Comparison of ENCODE assay signal across 8 mouse cellular contexts in genomic region chr11:119040600-119041324, GRCm38 (mm10). TPM values are rescaled to one million over a fixed set of nuclear protein-coding genes. Genes with fewer than 3 reads are reported as not detected.
A peak's percentile ranks its signal among the peaks of the same experiment; 100 is the strongest.
DNase-seq lines count a peak whose midpoint lies in the region; ATAC-seq and TF ChIP-seq lines count a peak whose summit lies in the region.

Gene Cbx8 (minus strand): TSS chr11:119040969.

- no peaks in the 10 kb centered on the region for H3K36me3 ChIP-seq in E14TG2a.4 (ENCODE audit: insufficient read depth, low read length)
- H3K36me3 ChIP-seq in forebrain, embryonic 12.5 days (replicated peaks), result peaks cover 10% of the 10 kb centered on the region
- H3K36me3 ChIP-seq in liver, postnatal 0 days (replicated peaks; ENCODE audit: insufficient read depth, low read length), result no peaks in the 10 kb centered on the region; the same call in 1 of the 2 replicates
- H3K36me3 ChIP-seq in neural tube, embryonic 14.5 days (ENCODE audit: control insufficient read depth, insufficient read depth, low read length), result peaks cover 8% of the 10 kb centered on the region; the same call in 1 of the 2 replicates

- H3K27me3 ChIP-seq in E14TG2a.4 (ENCODE audit: insufficient read depth, low read length), result peaks cover 93% of the 10 kb centered on the region
- peaks cover 82% of the 10 kb centered on the region for H3K27me3 ChIP-seq in forebrain, embryonic 12.5 days
- peaks cover 79% of the 10 kb centered on the region for H3K27me3 ChIP-seq in liver, postnatal 0 days (ENCODE audit: insufficient read depth, low read length)
- peaks cover 40% of the 10 kb centered on the region for H3K27me3 ChIP-seq in neural tube, embryonic 14.5 days (ENCODE audit: control insufficient read depth, insufficient read depth, low read length)

- TF ChIP-seq EP300 in liver, postnatal 0 days (IDR thresholded peaks at IDR 0.05; ENCODE audit: low read depth), result no peak

- peak; percentile 91 for DNase-seq in c-Kit-positive CD71-positive TER-119-positive erythroid progenitor cells, embryonic 14.5 days (ENCODE audit: low spot score)
- DNase-seq in heart, postnatal 10 days, result peak; percentile 99 to 100
- peak; percentile 98 for DNase-seq in large intestine, adult 2 months (ENCODE audit: low read depth, low spot score)
- peak; percentile 97 for DNase-seq in liver, postnatal 0 days
- peak; percentile 99 for DNase-seq in testis, postnatal 10 days (ENCODE audit: low spot score)

- no peak for TF ChIP-seq CTCF in E14TG2a.4 (conservative IDR thresholded peaks at IDR 0.05; ENCODE audit: low read length)
- no peak for TF ChIP-seq CTCF in liver, postnatal 0 days (IDR thresholded peaks at IDR 0.05; ENCODE audit: low read depth)

- H3K9me3 ChIP-seq in E14TG2a.4 (ENCODE audit: low read length), result no peaks in the 10 kb centered on the region
- H3K9me3 ChIP-seq in forebrain, embryonic 12.5 days, result no peaks in the 10 kb centered on the region
- H3K9me3 ChIP-seq in liver, postnatal 0 days (ENCODE audit: low read length), result no peaks in the 10 kb centered on the region
- no peaks in the 10 kb centered on the region for H3K9me3 ChIP-seq in neural tube, embryonic 14.5 days (ENCODE audit: control insufficient read depth, low read length)

- WGBS in forebrain, embryonic 12.5 days, result under 1% methylated on average over 63 of the region's 63 CpGs
- under 1% methylated on average over 63 of the region's 63 CpGs for WGBS in large intestine, adult 2 months
- 3% methylated on average over 38 of the region's 63 CpGs for WGBS in liver, postnatal 0 days (ENCODE audit: insufficient replicate concordance)
- WGBS in neural tube, embryonic 14.5 days, result under 1% methylated on average over 58 of the region's 63 CpGs

- intact Hi-C loops in heart, postnatal 10 days (cut with DNase I), result no loop called here

- peak within 1 kb of the TSS; percentile 92 for H3K27ac ChIP-seq in forebrain, embryonic 12.5 days
- peak within 1 kb of the TSS; percentile 83 for H3K27ac ChIP-seq in liver, postnatal 0 days (ENCODE audit: low read depth)
- peak within 1 kb of the TSS; percentile 89 for H3K27ac ChIP-seq in neural tube, embryonic 14.5 days (ENCODE audit: low read depth, low read length)

- peak within 1 kb of the TSS; percentile 96 for H3K4me2 ChIP-seq in forebrain, embryonic 12.5 days
- H3K4me2 ChIP-seq in liver, postnatal 0 days (ENCODE audit: low read depth, low read length), result peak within 1 kb of the TSS; percentile 97
- peak within 1 kb of the TSS; percentile 97 for H3K4me2 ChIP-seq in neural tube, embryonic 14.5 days (ENCODE audit: low read depth, low read length)

- peaks cover 67% of the 10 kb centered on the region for H3K4me1 ChIP-seq in E14TG2a.4 (replicated peaks; ENCODE audit: low read depth, low read length)
- peaks cover 70% of the 10 kb centered on the region for H3K4me1 ChIP-seq in forebrain, embryonic 12.5 days
- peaks cover 47% of the 10 kb centered on the region for H3K4me1 ChIP-seq in liver, postnatal 0 days (ENCODE audit: insufficient read depth)
- H3K4me1 ChIP-seq in neural tube, embryonic 14.5 days (ENCODE audit: control insufficient read depth, insufficient read depth, low read length), result peaks cover 37% of the 10 kb centered on the region

- peak within 1 kb of the TSS; percentile 86 for H3K4me3 ChIP-seq in E14TG2a.4 (replicated peaks; ENCODE audit: low read length)
- H3K4me3 ChIP-seq in forebrain, embryonic 12.5 days (replicated peaks), result peak within 1 kb of the TSS; percentile 81
- H3K4me3 ChIP-seq in liver, postnatal 0 days (ENCODE audit: low read depth, low read length), result peak within 1 kb of the TSS; percentile 67
- peak within 1 kb of the TSS; percentile 73 for H3K4me3 ChIP-seq in neural tube, embryonic 14.5 days (ENCODE audit: low read depth, low read length)

- peak; percentile 93 for ATAC-seq in forebrain, embryonic 12.5 days (ENCODE audit: low FRiP score)
- ATAC-seq in liver, postnatal 0 days, result peak; percentile 94
- peak; percentile 89 for ATAC-seq in neural tube, embryonic 14.5 days (ENCODE audit: low read depth)

- H3K9ac ChIP-seq in forebrain, embryonic 12.5 days, result peak within 1 kb of the TSS; percentile 88
- H3K9ac ChIP-seq in liver, postnatal 0 days (replicated peaks), result peak within 1 kb of the TSS; percentile 70
- H3K9ac ChIP-seq in neural tube, embryonic 14.5 days (replicated peaks; ENCODE audit: low read depth, low read length), result peak within 1 kb of the TSS; percentile 89

RNA-seq across cellular contexts. Expression of gene Cbx8, which starts in this region (rescaled TPM):
- 11.5 and 11.7 TPM in 2 replicates for polyA plus RNA-seq in forebrain, embryonic 12.5 days (2016; fragmentation: Nextera tagmentation; extraction: Ambion mirVana)
- 1 to 10 TPM; 5.6 to 7.5 TPM for total RNA-seq in heart, postnatal 10 days (2021)
- polyA plus RNA-seq in large intestine, adult 2 months (2012; rRNA removed), result 3.2 and 4.3 TPM in 2 replicates
- 3.1 and 3.9 TPM in 2 replicates for polyA plus RNA-seq in liver, postnatal 0 days (2015; fragmentation: Nextera tagmentation; extraction: Ambion mirVana)
- 7.7 and 10.1 TPM in 2 replicates for polyA plus RNA-seq in neural tube, embryonic 14.5 days (2014; fragmentation: Nextera tagmentation; extraction: Ambion mirVana)

Comparison
In these comparisons a context has a peak if more than half of its experiments do, and no peak if none do; other contexts are left out.
1. Peak in every context shown above with its lines: DNase-seq, ATAC-seq, H3K4me3 ChIP-seq and H3K27ac ChIP-seq.